Mouse (Mus musculus) frontal cortex, adult 2 months (tissue): Measurements from ENCODE around the gene Dbp. TPM values are rescaled to one million over a fixed set of nuclear protein-coding genes. Genes with fewer than 3 reads are reported as not detected.

Experiments
- DNase-seq, 2 experiments: peaks; one replicate each; pipeline ENCODE4 v3.0.0; 2022; ENCODE audit warnings: low spot score in 1 of 2; ENCODE audit errors: extremely low spot score in 1 of 2
- polyA plus RNA-seq: library from polyadenylated mRNA; depleted of rRNA; stranded (reverse); fragments of >200 nt; gene quantifications from 2 replicates; pipeline ENCODE4 v1.2.3, GENCODE M21; 2012

The Dbp gene
- polyA plus RNA-seq, 1 experiment, result 208 TPM

DNA sequence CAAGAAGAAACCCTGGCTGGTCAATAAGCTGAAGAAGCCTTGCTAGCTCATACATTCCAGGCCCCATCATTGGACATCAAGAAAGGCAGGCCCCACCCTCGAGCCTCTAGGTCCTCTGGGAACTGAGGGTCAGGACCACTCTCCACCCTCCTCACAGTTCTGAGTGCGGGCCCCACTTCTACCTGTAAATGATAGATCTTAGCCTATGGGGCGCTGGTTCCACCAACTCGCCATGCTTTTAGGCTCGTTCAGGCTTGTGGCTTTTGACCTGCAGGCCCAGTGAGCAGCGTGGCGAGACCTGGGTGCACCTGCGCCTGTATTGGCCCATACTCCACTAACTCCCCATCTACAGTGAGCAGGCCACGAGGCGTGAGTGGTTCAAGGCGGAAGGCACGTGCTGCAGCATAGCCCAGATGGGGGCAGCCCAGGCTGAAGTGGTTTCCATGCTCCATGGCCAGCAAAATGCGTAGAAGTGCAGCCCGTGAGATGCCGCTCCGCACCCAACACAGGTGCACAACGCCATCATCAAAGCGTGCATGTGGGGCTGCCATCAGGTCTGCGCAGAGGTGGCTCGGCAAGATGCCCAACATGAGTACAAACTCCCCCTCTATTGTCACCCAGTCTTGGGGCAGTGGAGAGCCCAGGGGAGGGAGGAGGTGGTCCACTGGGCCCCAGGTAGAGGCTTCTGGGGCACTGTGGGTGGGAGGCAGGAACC, 5.7 kb downstream of the Dbp start:
- DNase-seq, result no peak

DNA sequence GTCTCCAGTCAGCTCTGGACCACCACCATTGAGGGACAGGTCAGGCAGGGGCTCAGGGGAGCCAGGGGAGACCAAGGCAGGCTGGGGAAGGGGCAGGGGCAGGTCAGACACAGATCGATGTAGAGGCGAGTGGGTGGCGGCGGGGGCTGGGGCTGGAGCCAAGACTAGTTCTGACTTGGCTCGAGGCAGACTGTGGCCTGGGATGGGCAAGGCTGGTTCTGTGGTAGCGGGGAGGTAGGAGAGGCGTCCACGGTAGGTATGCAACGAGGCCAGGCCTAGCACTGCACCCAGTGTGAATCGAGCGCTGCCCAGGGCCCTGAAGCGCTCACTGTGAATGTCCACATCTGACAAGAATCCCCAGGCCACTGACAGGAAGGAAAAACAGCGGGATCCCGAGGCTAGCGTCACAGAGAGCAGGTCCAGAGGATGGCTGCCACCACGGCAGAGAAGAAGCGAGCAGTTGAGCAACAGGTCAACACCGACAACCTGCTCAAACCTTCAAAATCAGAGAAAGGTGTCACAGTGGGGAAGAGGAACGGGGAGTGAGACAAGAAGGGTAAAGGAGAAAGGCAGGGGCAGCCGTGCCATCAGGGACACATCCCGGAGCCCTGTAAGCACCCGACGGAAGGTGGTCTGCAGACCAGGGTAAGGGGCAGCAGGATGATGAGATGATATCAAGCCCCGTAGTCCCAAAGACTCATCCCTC, 6.6 kb downstream of the Dbp start:
- DNase-seq, result no peak

DNA sequence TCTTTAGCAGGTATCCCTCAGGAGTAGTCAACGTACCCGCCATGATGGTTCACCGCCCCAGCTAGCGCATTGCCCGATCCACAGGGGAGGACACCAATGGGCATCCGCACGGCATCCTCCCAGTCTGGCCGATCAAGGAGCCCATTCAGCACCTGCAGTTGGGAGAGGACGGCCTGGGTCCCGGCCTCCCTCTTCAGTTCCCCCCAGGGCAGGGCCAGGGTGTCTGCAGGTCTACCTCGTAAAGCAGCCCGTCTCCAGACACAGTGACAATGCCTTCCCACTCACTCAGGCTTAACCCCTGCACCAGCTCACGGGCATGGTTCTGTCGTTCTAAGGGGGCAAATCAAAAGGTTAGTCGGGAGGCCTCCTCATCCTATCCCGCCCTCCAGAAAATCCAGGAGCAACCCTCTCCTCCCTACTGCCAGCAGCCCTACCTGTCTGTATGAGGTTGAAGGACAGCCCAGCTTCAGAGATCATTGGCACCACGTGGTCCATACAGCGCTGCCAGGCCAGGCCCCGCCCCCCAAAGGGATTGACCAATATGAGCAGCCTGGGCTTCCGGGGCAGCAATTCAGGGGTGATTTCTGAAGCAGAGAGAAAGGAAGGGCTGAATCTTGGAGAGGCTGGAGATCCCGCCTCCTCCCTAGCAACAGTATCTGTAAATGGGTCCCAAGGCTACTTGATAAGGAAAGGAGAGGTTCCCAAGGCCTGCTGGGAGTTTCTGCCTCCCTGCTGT, 7.3 kb downstream of the Dbp start:
- no peak for DNase-seq

DNA sequence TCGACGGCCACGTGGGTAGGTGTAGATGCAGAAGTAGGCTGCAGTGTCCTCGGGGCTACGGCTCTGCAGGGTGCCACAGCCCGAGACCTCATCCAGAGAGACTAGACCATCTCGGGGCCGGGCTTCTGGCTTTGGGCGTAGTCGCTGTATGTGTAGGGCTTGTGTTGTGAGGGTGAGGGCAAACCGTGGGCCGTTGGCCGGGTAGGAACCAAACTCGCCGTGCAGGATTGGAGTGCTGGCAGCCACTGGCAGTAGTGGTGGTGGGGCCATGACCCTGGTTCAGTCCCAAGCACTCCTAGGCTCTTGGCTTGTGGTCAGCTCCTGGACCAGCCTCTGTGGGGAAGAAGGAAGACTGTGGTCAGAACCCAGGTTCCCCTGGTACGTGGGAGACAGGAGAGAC, 8.5 kb downstream of the Dbp start:
- DNase-seq, result no peak

DNA sequence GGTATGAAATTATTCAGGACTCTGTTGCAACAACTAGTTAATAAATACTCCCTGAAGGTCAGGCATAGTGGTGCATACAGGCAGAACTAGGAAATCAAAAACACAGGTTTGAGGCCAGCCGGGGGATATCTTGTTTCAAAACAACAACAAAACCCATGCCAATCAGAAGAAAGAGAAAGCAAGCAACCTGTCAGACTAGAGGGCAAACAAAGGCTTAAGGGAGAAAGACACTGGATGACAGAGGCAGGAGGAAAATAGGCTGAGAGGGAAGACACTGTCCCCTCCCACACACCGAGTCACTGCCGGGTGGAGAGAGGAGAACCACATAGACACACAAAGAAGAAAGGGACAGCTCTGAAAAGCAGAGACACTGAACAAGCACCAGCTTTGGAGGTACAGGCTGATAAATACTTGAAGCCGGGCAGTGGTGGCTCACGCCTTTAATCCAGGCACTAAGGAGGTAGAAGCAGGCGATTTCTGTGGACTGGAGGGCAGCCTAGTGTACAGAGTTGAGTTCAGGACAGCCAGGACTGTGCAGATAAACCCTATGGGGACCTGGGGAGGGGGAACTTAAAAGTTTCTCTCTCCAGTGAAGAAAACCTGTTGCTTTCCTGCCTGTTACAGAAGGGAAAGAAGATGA, 9.1 kb downstream of the Dbp start:
- DNase-seq, result no peak

DNA sequence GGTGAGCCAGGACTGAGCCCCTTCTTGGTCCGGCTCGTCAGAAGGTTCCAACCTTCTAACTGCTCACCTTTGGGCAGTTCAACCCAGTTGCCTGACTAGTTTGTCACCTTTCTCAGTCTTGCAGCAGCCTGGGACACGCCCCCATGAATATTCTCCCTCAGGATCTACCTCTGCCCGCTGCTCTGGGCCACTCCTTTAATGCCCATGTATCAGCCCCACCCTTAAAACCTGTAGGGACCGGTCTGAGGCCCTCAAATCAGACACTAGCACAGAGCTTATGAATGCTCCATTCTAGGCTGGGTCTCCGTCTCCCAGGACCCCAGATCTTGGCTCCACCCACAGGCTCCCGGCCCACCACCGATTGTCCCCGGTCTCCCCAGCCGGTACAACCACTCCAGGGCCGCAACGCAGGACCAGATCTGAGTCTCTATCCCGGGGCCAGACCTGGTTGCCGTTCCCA, 9.8 kb downstream of the Dbp start:
- DNase-seq, result no peak

DNA sequence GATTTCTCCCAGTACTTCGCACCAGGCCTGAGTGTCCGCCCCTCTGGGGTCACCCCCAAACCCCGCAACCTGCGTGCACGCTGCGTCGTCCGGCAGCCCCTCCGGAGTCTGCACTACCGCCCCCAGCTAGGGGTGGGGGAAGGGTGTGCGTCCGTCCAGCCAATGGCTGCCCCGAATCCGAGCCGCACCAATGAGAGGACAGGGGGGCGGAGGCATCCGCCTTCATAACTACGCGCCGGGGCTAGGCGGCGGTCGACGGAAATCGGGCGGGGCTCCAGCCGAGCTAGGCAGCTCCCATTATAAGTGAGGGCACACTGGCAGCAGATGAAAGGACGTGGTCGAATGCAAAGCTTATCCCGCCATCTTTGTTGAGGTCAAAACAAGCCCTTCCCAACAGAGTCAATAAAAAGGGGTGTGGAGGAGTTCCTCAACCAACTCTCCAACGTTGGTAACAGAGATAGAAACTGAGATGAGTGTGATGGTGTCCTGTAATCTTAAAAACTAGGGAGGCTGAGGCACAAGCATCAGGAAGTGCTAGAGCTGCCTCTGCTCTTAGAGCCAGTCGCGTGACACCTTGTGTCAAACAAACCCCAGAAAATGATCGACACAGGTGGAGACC, 10.3 kb downstream of the Dbp start, which contains the start of gene Rpl18:
TSS of gene Rpl18 (plus strand) at position 368 of the 619 bp plus-strand sequence.
- peak; percentile 97 to 99 for DNase-seq

DNA sequence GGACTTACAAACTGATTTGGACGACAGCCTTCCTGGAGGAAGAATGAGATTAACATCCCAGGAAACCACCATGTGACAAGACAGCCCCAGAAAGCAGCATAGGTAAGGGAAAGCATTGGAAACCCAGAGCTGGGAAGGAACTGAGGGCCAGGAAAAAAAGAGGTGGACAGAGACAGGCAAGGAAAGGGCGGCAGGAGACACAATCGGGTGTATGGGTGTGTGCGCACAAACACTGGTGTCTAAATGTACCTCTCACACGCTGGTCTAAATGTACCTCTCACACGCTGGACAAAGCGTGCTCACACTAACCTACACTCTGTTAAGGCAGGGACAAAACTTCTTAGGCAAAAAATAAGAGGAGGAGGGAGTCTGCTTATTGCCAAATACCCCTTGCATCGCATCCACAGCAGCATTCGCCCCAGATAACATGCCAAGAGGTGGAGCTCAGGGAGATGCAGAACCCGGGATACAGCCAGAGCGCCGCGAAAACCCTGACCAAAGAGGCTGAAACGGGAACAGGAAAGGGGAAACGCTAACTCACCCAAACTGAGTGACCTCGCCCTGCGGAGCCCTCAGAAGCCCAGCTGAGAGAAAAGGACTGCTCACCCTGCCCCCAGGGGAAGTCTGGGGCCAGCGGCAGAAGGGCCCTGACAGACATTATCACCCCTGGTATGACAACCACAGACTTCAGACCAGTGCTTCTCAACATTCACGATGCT, 11.0 kb downstream of the Dbp start:
- no peak for DNase-seq

DNA sequence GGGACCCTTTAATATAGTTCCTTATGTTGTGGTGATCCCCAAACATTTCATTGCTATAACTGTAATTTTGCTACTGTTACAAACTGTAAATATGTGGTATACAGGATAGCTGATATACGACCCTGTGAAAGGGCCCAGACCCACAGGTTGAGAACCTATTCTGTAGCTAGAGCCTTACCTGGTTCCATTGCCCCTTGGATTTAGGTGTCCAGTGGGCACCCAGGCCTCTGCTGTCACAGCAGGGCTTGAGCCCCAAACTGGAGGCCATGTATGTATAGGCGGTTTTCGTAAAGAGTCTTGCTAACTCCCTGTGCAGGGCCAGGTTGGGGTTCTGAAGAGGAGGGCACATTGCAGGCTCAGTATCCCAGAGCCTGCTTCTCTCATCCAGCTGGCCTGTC, 11.6 kb downstream of the Dbp start:
- no peak for DNase-seq

DNA sequence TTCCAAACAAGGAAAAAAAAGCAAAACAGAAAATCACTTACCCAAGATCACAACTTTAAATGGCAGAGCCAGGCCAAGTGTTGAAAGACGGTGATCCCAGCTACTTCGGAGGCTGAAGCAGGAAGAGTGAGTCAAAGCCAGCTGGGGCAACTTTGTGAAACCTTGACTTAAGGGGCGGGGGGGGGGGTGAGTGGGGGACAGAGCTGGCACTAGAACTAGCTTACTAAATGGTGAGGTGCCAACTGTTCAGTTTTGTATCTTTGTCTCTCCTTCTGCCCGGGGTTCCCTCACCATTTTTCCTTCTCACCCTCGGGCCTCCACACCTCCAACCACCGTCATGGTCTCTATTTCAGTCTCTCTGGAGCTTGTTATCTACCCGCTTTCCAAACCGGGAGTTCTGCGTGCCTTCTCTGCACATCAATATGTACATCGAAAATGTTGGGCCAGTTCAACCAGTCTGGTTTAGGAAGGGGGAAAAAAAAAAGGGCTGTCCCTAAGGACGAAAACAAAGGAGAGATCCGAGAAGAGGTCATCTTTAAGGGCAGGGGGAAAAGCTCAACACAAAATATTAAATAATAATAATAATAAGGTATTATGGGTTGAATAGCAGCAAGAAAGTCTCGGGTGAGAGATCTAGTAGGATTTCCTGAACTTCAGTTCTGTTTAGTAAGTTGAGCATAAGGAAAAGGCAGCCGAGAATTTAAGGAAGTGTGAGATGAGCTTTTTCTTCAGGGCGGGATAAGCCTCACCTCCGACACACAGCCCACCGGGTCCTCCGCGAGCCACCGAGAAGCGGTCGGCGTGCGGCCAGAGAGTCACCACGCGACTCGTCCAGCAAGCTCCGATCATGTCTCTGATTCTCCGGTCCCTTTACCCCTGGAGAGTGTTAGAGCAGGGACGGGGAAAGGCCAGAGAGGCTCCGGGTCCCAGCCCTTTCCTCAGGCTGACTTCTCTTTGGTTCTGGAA, 12.3 kb downstream of the Dbp start:
- no peak for DNase-seq

DNA sequence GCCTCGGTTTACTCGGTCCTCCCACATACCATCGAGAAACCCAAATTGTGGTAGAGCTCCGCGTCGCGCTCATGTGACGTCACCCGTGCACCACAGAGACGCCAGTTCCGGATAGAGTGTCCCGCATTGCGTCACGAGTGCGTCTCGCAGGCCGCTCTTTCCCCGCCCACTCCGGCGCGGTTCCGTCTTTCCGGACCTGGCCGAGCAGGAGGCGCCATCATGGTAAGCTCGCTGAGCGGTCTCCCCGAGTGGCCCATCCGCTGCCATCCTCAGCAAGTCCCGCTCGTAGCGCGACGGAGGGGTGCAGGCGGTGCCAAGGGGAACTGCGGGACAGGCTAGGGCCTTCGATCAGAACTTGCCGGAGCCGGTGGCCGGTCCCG, 13.0 kb downstream of the Dbp start, which contains the start of gene Sphk2:
TSS of gene Sphk2 (minus strand) at position 85 of the 380 bp plus-strand sequence.
- peak; percentile 97 to 99 for DNase-seq

DNA sequence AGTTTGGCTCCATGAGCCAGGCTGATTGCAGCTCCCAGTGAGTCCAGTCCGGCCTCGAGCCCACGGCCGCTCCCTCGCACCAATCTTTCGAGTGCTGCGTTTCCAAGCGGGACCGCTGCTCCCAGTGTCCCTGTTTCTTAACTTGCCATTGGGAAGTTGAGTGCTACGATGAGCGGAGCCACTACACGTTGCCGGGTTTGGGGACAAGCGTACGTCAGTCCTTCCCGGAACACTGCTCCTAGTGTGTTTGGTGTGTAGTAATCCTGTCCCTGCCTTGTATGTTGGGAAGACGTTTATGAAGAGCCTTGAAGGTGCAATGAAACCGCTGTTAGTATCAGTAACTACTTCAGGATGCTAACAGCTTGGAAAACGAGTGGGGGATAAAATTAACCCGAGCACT, 13.4 kb downstream of the Dbp start:
- DNase-seq, result no peak

DNA sequence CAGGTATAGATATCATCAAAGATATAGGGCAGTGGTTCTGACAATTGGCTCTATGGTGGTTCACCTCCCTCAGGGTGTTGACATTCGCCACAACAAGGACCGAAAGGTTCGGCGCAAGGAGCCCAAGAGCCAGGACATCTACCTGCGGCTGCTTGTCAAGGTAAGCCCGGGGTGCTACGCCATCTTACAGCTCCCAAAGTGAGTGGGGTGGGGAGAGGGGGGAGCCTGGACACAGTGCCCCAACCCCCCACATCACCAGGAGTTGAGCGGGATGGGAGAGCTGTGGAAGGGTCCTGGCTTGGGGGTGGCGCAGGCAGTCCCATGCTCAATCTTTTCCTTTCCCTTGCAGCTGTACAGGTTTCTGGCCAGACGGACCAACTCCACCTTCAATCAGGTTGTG, 14.3 kb downstream of the Dbp start:
- DNase-seq, result no peak

DNA sequence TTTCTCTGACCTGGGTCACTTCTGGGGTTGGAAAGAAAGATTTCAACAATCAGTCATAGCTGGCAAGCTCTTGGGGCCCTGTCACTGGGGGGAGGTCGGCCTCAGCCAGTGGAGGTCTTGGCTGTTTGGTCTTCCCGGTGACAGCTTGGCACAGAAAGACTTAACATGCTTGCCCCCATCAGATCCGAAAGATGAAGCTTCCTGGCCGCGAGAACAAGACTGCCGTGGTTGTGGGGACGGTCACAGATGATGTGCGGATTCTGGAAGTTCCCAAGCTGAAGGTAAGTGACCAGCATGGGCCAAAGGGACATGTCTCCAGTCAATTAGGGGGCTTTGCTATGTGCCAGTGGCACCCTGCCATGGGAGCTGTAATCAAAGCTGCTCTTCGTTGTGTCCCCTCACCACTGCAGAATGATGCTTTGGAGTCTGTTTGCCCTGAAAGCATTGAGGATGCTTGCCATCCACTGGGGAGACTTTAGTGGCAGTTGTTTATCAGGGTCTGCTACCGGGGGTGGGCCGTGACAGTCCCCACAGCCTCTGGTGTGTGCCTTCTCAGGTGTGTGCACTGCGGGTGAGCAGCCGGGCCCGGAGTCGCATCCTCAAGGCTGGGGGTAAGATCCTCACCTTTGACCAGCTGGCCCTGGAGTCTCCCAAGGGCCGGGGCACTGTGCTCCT, 15.0 kb downstream of the Dbp start:
- no peak for DNase-seq

DNA sequence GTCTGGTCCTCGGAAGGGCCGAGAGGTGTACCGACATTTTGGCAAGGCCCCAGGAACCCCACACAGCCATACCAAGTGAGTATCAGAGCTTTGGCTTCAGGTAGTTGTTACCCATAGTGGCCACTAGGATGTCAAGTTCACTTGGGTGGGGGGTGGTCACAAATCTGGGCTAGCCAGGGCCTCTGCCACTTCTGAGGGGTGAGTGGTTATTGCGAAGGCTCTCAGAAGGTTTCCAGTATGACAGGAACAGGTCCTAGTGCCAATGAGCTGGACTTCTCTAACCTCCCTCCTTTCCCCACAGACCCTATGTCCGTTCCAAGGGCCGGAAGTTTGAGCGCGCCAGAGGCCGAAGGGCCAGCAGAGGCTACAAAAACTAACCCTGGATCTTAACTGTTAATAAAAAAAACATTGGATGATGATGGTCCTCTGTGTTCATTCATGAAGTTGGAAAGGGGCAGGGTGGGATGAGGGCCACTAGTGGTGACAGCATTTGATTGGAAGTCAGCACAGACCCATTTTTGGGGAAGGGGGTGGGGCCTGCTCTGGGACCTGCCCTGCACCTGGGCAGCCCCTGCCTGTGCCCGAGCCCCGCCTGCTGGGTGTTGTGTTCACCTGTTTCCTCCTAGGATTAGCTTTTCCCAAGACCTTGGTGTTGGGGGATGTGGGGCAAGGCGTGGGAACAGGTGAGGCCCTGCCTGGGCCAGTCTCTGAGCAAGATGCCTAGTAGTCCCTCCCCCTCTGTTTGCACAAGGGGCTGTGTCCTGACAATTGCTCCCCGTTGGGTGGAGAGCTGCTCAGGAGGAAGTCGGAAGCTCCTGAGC, 15.7 kb downstream of the Dbp start, which contains the start of gene Fam83e:
TSS of gene Fam83e (plus strand) at position 800 of the 821 bp plus-strand sequence.
- no peak for DNase-seq

DNA sequence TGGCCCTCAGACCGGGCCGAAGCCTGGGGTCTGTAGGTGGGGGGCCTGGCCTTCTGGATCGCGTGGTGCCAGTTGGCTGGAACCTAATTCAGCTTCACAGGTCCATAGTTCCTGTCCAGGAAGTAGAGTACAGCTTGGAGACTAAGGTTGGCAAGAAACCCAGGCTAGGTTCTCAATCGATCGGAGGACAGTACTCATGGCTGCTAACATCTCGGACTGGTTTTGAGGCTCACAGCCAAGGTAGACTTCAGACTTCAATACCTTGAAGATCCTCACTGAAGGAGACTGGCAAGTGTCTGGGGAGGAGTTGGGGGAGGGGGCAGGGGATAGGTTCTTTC, 16.3 kb downstream of the Dbp start:
- DNase-seq, result no peak

DNA sequence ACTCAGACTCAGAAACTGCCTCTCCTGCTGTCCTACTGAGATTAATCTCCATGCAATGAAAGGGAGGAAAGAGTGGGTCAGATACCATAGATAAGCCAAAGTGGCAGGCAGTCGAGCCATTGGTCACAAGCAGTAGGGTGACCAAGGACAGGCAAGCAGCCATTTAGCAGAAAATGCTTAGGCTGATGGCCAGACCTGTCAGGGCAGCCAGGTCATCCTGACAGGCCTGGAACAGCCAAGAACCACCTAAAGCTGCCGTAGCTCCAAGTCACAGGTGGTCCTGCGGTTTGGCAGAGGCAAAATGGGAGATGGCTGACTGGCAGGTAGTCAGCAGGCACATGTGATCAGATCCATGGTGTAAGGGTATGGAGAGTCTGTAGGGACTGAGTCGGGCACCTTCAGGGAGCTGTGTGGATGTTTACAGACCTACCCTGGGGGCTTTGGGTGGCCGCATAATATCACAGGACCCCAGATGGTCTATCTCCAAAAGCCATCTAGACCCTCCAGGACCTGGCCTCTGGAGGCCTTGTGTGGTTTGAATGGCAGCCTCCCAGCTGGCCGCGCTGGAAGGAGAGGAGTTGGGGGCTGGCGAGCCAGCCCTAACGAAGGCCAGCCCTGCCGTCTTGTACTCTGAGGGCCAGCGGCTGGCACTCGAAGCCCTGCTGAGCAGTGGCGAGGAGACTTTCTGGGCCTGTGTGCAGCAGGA, 16.9 kb downstream of the Dbp start:
- no peak for DNase-seq
